Mouse (Mus musculus) NIH3T3 (cell line): ENCODE results near the gene 6030408B16Rik.
"Not testable (repeated sequence)": the region's sequence is repeated elsewhere in the genome, so short reads cannot be mapped to it uniquely, and the experiment has no call there.

Source experiments
- DNase-seq: peaks from one replicate; pipeline ENCODE4 v3.0.0-alpha.2; 2012; ENCODE audit warnings: low read depth

The 6030408B16Rik gene

GRCm38 (mm10) chr15:101321126-101321525, 28.1 kb downstream of the 6030408B16Rik start:
- DNase-seq, result no peak

GRCm38 (mm10) chr15:101322106-101322505, 29.1 kb downstream of the 6030408B16Rik start:
- no peak for DNase-seq

- no peak for DNase-seq
Measured at GRCm38 (mm10) chr15:101322640-101323039, 29.6 kb downstream of the 6030408B16Rik start.

GRCm38 (mm10) chr15:101323511-101323910, 30.5 kb downstream of the 6030408B16Rik start:
- no peak for DNase-seq

- DNase-seq, result not testable (repeated sequence)
Measured at GRCm38 (mm10) chr15:101324409-101324808, 31.4 kb downstream of the 6030408B16Rik start.

- no peak for DNase-seq
Measured at GRCm38 (mm10) chr15:101325991-101326534, 33.1 kb downstream of the 6030408B16Rik start.

GRCm38 (mm10) chr15:101327282-101327681, 34.3 kb downstream of the 6030408B16Rik start:
- DNase-seq, result peak; percentile 96

- no peak for DNase-seq
Measured at GRCm38 (mm10) chr15:101328876-101329563, 36.0 kb downstream of the 6030408B16Rik start.

- DNase-seq, result peak; percentile 67
Measured at GRCm38 (mm10) chr15:101329564-101329892, 36.5 kb downstream of the 6030408B16Rik start.

GRCm38 (mm10) chr15:101331090-101331489, 38.1 kb downstream of the 6030408B16Rik start:
- no peak for DNase-seq

- no peak for DNase-seq
Measured at GRCm38 (mm10) chr15:101332370-101332769, 39.4 kb downstream of the 6030408B16Rik start.

GRCm38 (mm10) chr15:101333165-101333564, 40.2 kb downstream of the 6030408B16Rik start:
- no peak for DNase-seq

- no peak for DNase-seq
Measured at GRCm38 (mm10) chr15:101333648-101334047, 40.6 kb downstream of the 6030408B16Rik start.

GRCm38 (mm10) chr15:101336474-101337174, 43.6 kb downstream of the 6030408B16Rik start:
- DNase-seq, result no peak

- peak; percentile 20 for DNase-seq
Measured at GRCm38 (mm10) chr15:101338359-101338758, 45.3 kb downstream of the 6030408B16Rik start.

- DNase-seq, result peak; percentile 96
Measured at GRCm38 (mm10) chr15:101339537-101339936, 46.5 kb downstream of the 6030408B16Rik start.

- DNase-seq, result peak; percentile 93
Measured at GRCm38 (mm10) chr15:101341797-101342515, 48.9 kb downstream of the 6030408B16Rik start.
